Mouse (Mus musculus): ENCODE measurements at regions not wholly inside any gene's neighbourhood (a gene's known extent, or its start where the extent isn't known, plus 50 kb on each side); places are given as distances from the start of the nearest gene placed in this dataset.

GRCm38 (mm10) chrX:107477066-107477465 lies 73.9 kb upstream of the Itm2a start:
- in situ Hi-C loops (cut with MboI, MseI) = no loop called here

GRCm38 (mm10) chrX:107469242-107469641 lies 66.1 kb upstream of the Itm2a start:
- in situ Hi-C loops (cut with MboI, MseI) = loop anchor here (10.0 kb wide), 1 partner anchor 1364 kb away; no protein-coding TSS in a partner anchor
